Mouse (Mus musculus) ES-E14 (cell line): ENCODE measurements around the gene Traf1. TPM values are rescaled to one million over a fixed set of nuclear protein-coding genes. Genes with fewer than 3 reads are reported as not detected.

ENCODE experiments used
- DNase-seq: peaks from one replicate; pipeline ENCODE4 v3.0.0-alpha.2; 2013; ENCODE audit warnings: low read depth, low spot score
- H3K27ac ChIP-seq: 2 replicates; pipeline ENCODE4 v1.5.1; 2012; ENCODE audit warnings: low read depth, mild to moderate bottlenecking, low read length, moderate library complexity, mixed read lengths; ENCODE audit not compliant: poor library complexity, insufficient read depth, severe bottlenecking
- H3K36me3 ChIP-seq: 2 replicates; pipeline ENCODE4 v1.6.1; 2012; ENCODE audit warnings: mild to moderate bottlenecking, low read length, moderate library complexity, mixed read lengths; ENCODE audit not compliant: control insufficient read depth, poor library complexity, insufficient read depth, severe bottlenecking
- H3K4me1 ChIP-seq, 2 experiments: fragments of 150-350 bp in 1 of 2; sonication (generic) in 1 of 2; 2 replicates each; pipeline ENCODE4 v1.6.1; 2012; ENCODE audit warnings: low read length in 2 of 2, mild to moderate bottlenecking in 1 of 2, mixed read lengths in 1 of 2; ENCODE audit not compliant: control insufficient read depth in 2 of 2, insufficient read depth in 2 of 2, poor library complexity in 1 of 2
- H3K4me3 ChIP-seq, 2 experiments: fragments of 150-350 bp in 1 of 2; sonication (generic) in 1 of 2; 2 replicates each; pipeline ENCODE4 v1.5.1; 2012; ENCODE audit warnings: low read length in 2 of 2, low read depth in 1 of 2, mild to moderate bottlenecking in 1 of 2, mixed read lengths in 1 of 2; ENCODE audit not compliant: insufficient read depth in 1 of 2, poor library complexity in 1 of 2, severe bottlenecking in 1 of 2
- H3K9ac ChIP-seq: 2 replicates; pipeline ENCODE4 v1.6.1; 2012; ENCODE audit warnings: low read depth, mild to moderate bottlenecking, low read length, mixed read lengths; ENCODE audit not compliant: poor library complexity, insufficient read depth, severe bottlenecking
- H3K9me3 ChIP-seq: fragments of 150-350 bp; sonication (generic); 2 replicates; pipeline ENCODE4 v1.6.1; 2012; ENCODE audit warnings: low read depth, mild to moderate bottlenecking, low read length; ENCODE audit not compliant: control insufficient read depth, insufficient read depth
- CHD2 ChIP-seq: IDR thresholded peaks from 2 replicates; pipeline ENCODE4 v1.6.1; 2014; ENCODE audit warnings: mild to moderate bottlenecking, low read depth, low read length, inconsistent platforms
- HCFC1 ChIP-seq: IDR thresholded peaks from 2 replicates; pipeline ENCODE4 v1.6.1; 2012; ENCODE audit warnings: low read length, inconsistent platforms, borderline replicate concordance; ENCODE audit not compliant: insufficient read depth
- MAFK ChIP-seq: IDR thresholded peaks from 2 replicates; pipeline ENCODE4 v1.6.1; 2014; ENCODE audit warnings: mild to moderate bottlenecking, low read depth, low read length, inconsistent platforms; ENCODE audit not compliant: insufficient read depth
- ZC3H11A ChIP-seq: IDR thresholded peaks from 2 replicates; pipeline ENCODE4 v1.6.1; 2012; ENCODE audit warnings: low read depth, mild to moderate bottlenecking, inconsistent platforms, low read length, borderline replicate concordance
- ZNF384 ChIP-seq: IDR thresholded peaks from 2 replicates; pipeline ENCODE4 v1.6.1; 2012; ENCODE audit warnings: low read depth, low read length, inconsistent platforms
- in situ Hi-C, 2 experiments: fragments of 600-800 bp; cut with MboI; formaldehyde crosslinking; loops; one replicate each; pipeline ENCODE4 v1.15.1; 2025; ENCODE audit warnings: low sequenced_read_pairs in 2 of 2, inconsistent platforms in 1 of 2; ENCODE audit not compliant: unreplicated experiment in 2 of 2
- total RNA-seq: library from RNA; depleted of rRNA; stranded (reverse); fragments of 300-350 nt; gene quantifications from 2 replicates; pipeline ENCODE4 v1.2.3, GENCODE M21; 2012; rRNA removed

Gene Traf1
- 1.2 and 1.3 TPM in 2 replicates for total RNA-seq

- Histone ChIP-seq H3K4me3 (peak within 1 kb of the TSS; percentile 23 to 38; a peak in 3 of 4 replicates), H3K4me1 (peaks cover 5 to 14% of the 10 kb centered on the region in 2 experiments; a peak in 3 of 4 replicates), H3K27ac (no peak within 1 kb of the TSS), H3K9ac (peak within 1 kb of the TSS; percentile 24; the same call in 1 of the 2 replicates), H3K36me3 (no peaks in the 10 kb centered on the region), H3K9me3 (no peaks in the 10 kb centered on the region)
- no peak for DNase-seq
- in situ Hi-C loops: no loop called here
- TF ChIP-seq MAFK (no peak), ZNF384 (no peak), ZC3H11A (no peak), CHD2 (no peak), HCFC1 (no peak)
These were observed at the start of gene Traf1 for GRCm38 (mm10) chr2:34961481-34962036. Traf1 (minus strand) TSS chr2:34961772.

- in situ Hi-C loops: no loop called here
- no peak overlapping the region for H3K9ac ChIP-seq
- peaks cover 0 to 3% of the 10 kb centered on the region in 2 experiments; a peak in 1 of 4 replicates for H3K4me1 ChIP-seq
- H3K36me3 ChIP-seq: no peaks in the 10 kb centered on the region
- DNase-seq: peak; percentile 31
- H3K4me3 ChIP-seq: no peak overlapping the region
- no peak overlapping the region for H3K27ac ChIP-seq
- H3K9me3 ChIP-seq: no peaks in the 10 kb centered on the region
- TF ChIP-seq CHD2: no peak
- TF ChIP-seq ZNF384: no peak
- TF ChIP-seq HCFC1: no peak
- no peak for TF ChIP-seq MAFK
- no peak for TF ChIP-seq ZC3H11A
These were observed 37.4 kb upstream of the Traf1 start for GRCm38 (mm10) chr2:34998956-34999355.

- Histone ChIP-seq H3K4me1 (peaks cover 0 to 3% of the 10 kb centered on the region in 2 experiments; a peak in 1 of 4 replicates), H3K27ac (no peak overlapping the region), H3K9ac (no peak overlapping the region), H3K4me3 (no peak overlapping the region), H3K9me3 (no peaks in the 10 kb centered on the region), H3K36me3 (no peaks in the 10 kb centered on the region)
- TF ChIP-seq ZNF384 (no peak), CHD2 (no peak), ZC3H11A (no peak), MAFK (no peak), HCFC1 (no peak)
- in situ Hi-C loops: no loop called here
- DNase-seq: no peak
These were observed 34.9 kb upstream of the Traf1 start for GRCm38 (mm10) chr2:34996506-34996905.

- H3K4me1 ChIP-seq: peaks cover 0 to 2% of the 10 kb centered on the region in 2 experiments; a peak in 1 of 4 replicates
- H3K27ac ChIP-seq: no peak overlapping the region
- no peaks in the 10 kb centered on the region for H3K9me3 ChIP-seq
- no peak overlapping the region for H3K4me3 ChIP-seq
- no peak overlapping the region for H3K9ac ChIP-seq
- DNase-seq: no peak
- no peaks in the 10 kb centered on the region for H3K36me3 ChIP-seq
- TF ChIP-seq ZC3H11A: no peak
- TF ChIP-seq CHD2: no peak
- no peak for TF ChIP-seq MAFK
- no peak for TF ChIP-seq ZNF384
- no peak for TF ChIP-seq HCFC1
- in situ Hi-C loops: no loop called here
These were observed 32.3 kb upstream of the Traf1 start for GRCm38 (mm10) chr2:34993696-34994356.
